Mouse (Mus musculus): ENCODE results near the gene Laptm4a.
A peak's percentile ranks its signal among the peaks of the same experiment; 100 is the strongest.

DNA sequence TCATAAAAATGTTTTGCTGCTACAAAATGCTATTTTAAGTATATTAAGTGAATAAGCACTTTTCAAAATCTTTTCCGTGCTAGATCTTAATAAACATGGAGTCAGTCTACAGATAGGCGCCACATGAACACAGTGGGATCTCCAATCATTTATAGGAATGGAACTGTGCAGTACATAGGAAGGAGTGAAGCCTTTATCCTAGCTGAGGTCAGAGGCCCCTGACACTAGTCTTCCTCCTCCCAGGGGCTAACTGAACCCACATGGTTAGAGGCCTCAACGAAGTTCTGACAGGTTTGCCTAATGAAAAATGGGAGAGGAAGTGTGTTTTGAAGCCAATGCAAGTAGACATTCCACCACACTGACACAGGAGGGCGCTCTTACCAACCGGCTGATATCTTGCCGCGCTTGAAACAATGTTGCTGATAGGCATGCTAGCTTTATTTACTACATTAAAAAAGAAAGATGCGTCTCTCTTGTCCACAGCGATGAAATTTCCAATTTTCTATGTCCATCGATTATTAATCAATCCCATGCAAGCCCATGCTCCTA lies 32.3 kb upstream of the Laptm4a start:
- peak; percentile 98 for TF ChIP-seq CTCF (IDR thresholded peaks at IDR 0.05; ENCODE audit: low read depth)
- TF ChIP-seq EP300 (IDR thresholded peaks at IDR 0.05; ENCODE audit: low read depth), result no peak
